Mouse (Mus musculus) stomach, embryonic 16.5 days (tissue): Measurements from ENCODE around the gene Herc3. TPM values are rescaled to one million over a fixed set of nuclear protein-coding genes. Genes with fewer than 3 reads are reported as not detected.
"Not testable (repeated sequence)": the region's sequence is repeated elsewhere in the genome, so short reads cannot be mapped to it uniquely, and the experiment has no call there.

Experiments used
- ATAC-seq: fragments of 200-750 bp; cut with Nextera tagmentation; 2 replicates; pipeline ENCODE4 v1.8.0; 2017; ENCODE audit warnings: moderate number of reproducible peaks, moderate TSS enrichment; ENCODE audit not compliant: insufficient read depth, low FRiP score
- H3K27ac ChIP-seq: fragments of 300-500 bp; sonication (generic); 2 replicates; pipeline ENCODE4 v1.5.1; 2014; ENCODE audit warnings: low read length
- H3K27me3 ChIP-seq: fragments of 300-500 bp; sonication (generic); 2 replicates; pipeline ENCODE4 v1.6.1; 2014; ENCODE audit warnings: low read length, control low read depth, mixed read lengths; ENCODE audit not compliant: control insufficient read depth, insufficient read depth
- H3K36me3 ChIP-seq: fragments of 300-500 bp; sonication (generic); 2 replicates; pipeline ENCODE4 v1.6.1; 2014; ENCODE audit warnings: low read length; ENCODE audit not compliant: control insufficient read depth, insufficient read depth
- H3K4me1 ChIP-seq: fragments of 300-500 bp; sonication (generic); 2 replicates; pipeline ENCODE4 v1.6.1; 2014; ENCODE audit warnings: low read length, control low read depth, mixed read lengths; ENCODE audit not compliant: control insufficient read depth, insufficient read depth
- H3K4me2 ChIP-seq: fragments of 300-500 bp; sonication (generic); 2 replicates; pipeline ENCODE4 v1.6.1; 2014; ENCODE audit warnings: low read depth, low read length, mixed read lengths
- H3K4me3 ChIP-seq: fragments of 300-500 bp; sonication (generic); replicated peaks from 2 replicates; pipeline ENCODE4 v1.5.1; 2014; ENCODE audit warnings: mild to moderate bottlenecking, low read length
- H3K9ac ChIP-seq: fragments of 300-500 bp; sonication (generic); 2 replicates; pipeline ENCODE4 v1.6.1; 2014; ENCODE audit warnings: low read length
- H3K9me3 ChIP-seq: fragments of 300-500 bp; sonication (generic); replicated peaks from 2 replicates; pipeline ENCODE4 v1.6.1; 2016; ENCODE audit warnings: low read length, control low read depth; ENCODE audit not compliant: control insufficient read depth
- WGBS: fragments of 180-500 bp; shearing (Covaris S2); extraction: QIAGEN DNeasy Blood & Tissue Kit; methylation state at CpG from one replicate; pipeline ENCODE4 v1.1.7; 2014; 5-methylcytosine and 5-hydroxymethylcytosine counted together
- polyA plus RNA-seq: library from polyadenylated mRNA; unstranded; fragments of >200 nt; fragmentation: Nextera tagmentation; extraction: Ambion mirVana; gene quantifications from 2 replicates; pipeline ENCODE4 v1.2.1, GENCODE M21; 2015

The Herc3 gene
- polyA plus RNA-seq: 10.1 and 10.3 TPM in 2 replicates

DNA sequence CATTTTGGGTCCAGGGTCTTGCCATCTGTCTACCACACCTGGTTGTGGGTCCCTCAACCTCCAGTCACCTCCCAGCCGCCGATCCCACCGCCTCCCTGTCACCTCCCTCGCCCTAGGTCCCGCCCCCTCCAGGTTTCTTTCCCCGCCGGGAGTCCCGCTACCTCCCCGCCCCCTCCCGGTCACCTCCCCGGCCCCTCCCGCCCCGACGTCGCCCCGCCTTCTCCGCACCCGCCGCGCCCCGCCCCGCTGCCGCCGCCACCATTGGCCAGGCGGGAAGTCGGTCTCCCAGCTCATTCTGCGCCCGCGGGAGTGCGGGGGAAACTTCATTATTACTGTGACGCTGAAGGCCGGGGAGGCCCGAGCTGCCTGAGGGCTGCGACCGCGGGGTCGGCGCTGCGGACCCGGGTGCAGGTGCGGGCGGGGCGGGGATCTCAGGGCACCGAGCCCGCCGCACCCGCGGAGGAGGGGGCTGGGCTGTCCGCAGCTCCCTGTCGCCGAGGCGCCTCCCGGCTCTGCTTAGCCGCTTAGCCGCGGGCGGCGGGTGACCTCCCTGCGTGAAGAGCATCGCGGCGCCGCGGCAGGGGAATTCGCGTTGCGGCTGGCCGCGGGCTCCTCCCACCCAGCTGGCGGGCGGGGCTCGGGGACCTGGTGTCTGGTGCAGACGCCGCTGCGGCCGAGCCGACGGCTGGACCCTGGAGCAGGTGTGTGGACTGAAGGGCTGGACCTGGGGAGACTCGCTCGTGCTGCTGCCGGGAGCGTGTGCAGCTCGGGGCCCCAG, at the start of gene Herc3:
TSS of gene Herc3 (plus strand) at position 234 of the 778 bp plus-strand sequence.
- Histone ChIP-seq H3K27me3 (no peaks in the 10 kb centered on the region), H3K4me3 (peak within 1 kb of the TSS; percentile 84), H3K36me3 (no peaks in the 10 kb centered on the region), H3K9ac (peak within 1 kb of the TSS; percentile 82), H3K4me2 (peak within 1 kb of the TSS; percentile 83), H3K9me3 (no peaks in the 10 kb centered on the region), H3K4me1 (peaks cover 3% of the 10 kb centered on the region), H3K27ac (peak within 1 kb of the TSS; percentile 83)
- under 1% methylated on average over 74 of the region's 83 CpGs for WGBS
- peak; percentile 92 for ATAC-seq

GRCm38 (mm10) chr6:58801394-58801793, 29.9 kb upstream of the Herc3 start:
- Histone ChIP-seq H3K4me3 (no peak overlapping the region), H3K27me3 (no peaks in the 10 kb centered on the region), H3K4me1 (no peaks in the 10 kb centered on the region), H3K9me3 (no peaks in the 10 kb centered on the region), H3K9ac (no peak overlapping the region), H3K36me3 (no peaks in the 10 kb centered on the region), H3K4me2 (no peak overlapping the region), H3K27ac (no peak overlapping the region)
- ATAC-seq: no peak

DNA sequence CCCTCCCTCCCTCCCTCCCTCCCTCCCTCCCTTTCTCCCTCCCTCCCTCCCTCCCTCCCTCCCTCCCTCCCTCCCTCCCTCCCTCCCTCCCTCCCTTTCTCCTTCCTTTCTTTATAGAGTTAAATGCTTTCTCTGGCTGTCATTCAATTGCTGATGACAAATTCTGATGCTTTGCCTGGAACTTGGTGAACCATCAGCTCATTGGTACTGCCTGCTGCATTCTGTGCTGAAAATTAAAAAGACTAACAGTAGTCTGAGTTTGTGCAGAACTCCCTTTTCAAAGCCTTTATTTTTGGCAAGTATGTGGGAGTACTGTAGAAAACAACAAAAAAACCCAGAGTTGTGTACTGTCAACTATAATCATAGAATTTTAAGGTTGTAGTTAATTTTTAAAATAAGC, 16.9 kb upstream of the Herc3 start:
- Histone ChIP-seq H3K9me3 (no peaks in the 10 kb centered on the region), H3K4me3 (no peak overlapping the region), H3K36me3 (no peaks in the 10 kb centered on the region), H3K27me3 (no peaks in the 10 kb centered on the region), H3K9ac (no peak overlapping the region), H3K4me1 (no peaks in the 10 kb centered on the region), H3K4me2 (no peak overlapping the region), H3K27ac (no peak overlapping the region)
- no peak for ATAC-seq

- WGBS: 93% methylated on average over 5 of the region's 11 CpGs
- H3K9me3 ChIP-seq, H3K4me2 ChIP-seq, H3K4me1 ChIP-seq, H3K27ac ChIP-seq, H3K9ac ChIP-seq, ATAC-seq, H3K27me3 ChIP-seq, H3K4me3 ChIP-seq, H3K36me3 ChIP-seq: not testable (repeated sequence)
These were observed 14.2 kb upstream of the Herc3 start for GRCm38 (mm10) chr6:58817037-58817436.

DNA sequence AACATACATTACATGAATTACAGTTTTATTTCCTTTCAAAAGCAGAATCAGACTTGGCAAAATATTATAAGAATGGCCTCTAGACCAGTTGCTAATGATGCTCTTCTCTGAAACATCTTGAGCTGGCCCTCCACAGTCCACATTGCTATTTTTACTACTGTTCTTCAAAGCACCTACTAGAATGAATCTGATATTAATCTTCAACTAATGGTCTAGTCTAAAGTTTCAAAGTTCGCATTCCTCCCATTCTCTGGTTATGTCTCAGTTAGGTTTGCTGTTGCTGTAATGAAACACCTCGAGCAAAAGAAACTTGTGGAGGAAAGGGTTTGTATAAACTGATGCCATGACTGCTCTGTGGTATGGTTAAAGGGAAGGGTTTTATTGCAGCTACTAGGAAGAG, 5.6 kb upstream of the Herc3 start:
- H3K27ac ChIP-seq: no peak overlapping the region
- no peaks in the 10 kb centered on the region for H3K27me3 ChIP-seq
- no peak overlapping the region for H3K9ac ChIP-seq
- no peaks in the 10 kb centered on the region for H3K4me1 ChIP-seq
- no peak overlapping the region for H3K4me2 ChIP-seq
- H3K4me3 ChIP-seq: no peak overlapping the region
- 54% methylated on average over 2 of the region's 2 CpGs for WGBS
- H3K9me3 ChIP-seq: no peaks in the 10 kb centered on the region
- no peak for ATAC-seq
- H3K36me3 ChIP-seq: no peaks in the 10 kb centered on the region

- no peaks in the 10 kb centered on the region for H3K36me3 ChIP-seq
- no peak for ATAC-seq
- no peak overlapping the region for H3K27ac ChIP-seq
- H3K27me3 ChIP-seq: no peaks in the 10 kb centered on the region
- H3K4me2 ChIP-seq: no peak overlapping the region
- WGBS: 61% methylated on average over 2 of the region's 2 CpGs
- H3K4me1 ChIP-seq: no peaks in the 10 kb centered on the region
- H3K9me3 ChIP-seq: no peaks in the 10 kb centered on the region
- no peak overlapping the region for H3K4me3 ChIP-seq
- no peak overlapping the region for H3K9ac ChIP-seq
These were observed 5.2 kb upstream of the Herc3 start for GRCm38 (mm10) chr6:58826089-58826488.

DNA sequence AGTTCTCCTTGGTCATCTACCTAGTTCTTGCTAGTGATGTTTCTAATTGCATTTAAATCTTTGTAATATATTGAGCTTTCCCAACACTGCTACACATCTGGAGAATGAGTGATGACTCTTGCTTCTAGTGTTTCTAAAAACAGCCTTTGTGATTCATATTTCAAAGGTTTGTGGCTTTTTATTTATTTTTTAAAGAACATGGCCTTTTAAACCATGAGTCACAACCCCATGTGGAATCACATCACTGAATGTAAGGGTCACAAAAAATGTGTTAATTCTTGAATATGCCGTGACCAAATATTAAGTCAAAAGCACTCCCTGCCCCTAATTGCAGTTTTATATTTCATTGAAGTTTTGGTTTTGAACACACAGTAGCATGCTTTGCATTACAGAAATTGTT, 2.7 kb upstream of the Herc3 start:
- Histone ChIP-seq H3K4me2 (no peak overlapping the region), H3K4me3 (no peak overlapping the region), H3K27ac (no peak overlapping the region), H3K36me3 (no peaks in the 10 kb centered on the region), H3K9ac (no peak overlapping the region), H3K4me1 (peaks cover 3% of the 10 kb centered on the region), H3K9me3 (no peaks in the 10 kb centered on the region), H3K27me3 (no peaks in the 10 kb centered on the region)
- 70% methylated on average over 1 of the region's 1 CpGs for WGBS
- no peak for ATAC-seq

DNA sequence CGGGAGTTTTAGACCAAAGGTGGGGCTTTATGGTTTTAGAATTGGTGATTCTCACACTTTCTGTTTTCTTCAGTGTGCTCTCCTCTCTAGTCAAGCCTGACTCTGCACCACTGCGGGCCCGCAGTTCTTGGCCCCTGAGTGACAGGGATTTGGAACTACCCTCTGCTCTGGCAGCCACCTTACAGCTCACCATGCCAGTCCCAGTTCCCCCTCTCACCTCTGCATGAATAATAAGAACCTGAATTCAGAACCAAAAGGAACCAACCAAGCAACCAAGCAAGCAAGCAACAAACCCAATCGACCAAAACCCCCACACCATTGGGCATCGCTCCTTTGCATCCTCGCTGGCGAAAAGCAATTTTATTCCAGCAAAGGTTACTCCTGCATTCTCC, 429 bp upstream of the Herc3 start:
- Histone ChIP-seq H3K4me1 (peaks cover 3% of the 10 kb centered on the region), H3K4me3 (peak overlapping the region; percentile 84), H3K4me2 (peak overlapping the region; percentile 83), H3K27me3 (no peaks in the 10 kb centered on the region), H3K27ac (no peak overlapping the region), H3K9ac (peak overlapping the region; percentile 82), H3K36me3 (no peaks in the 10 kb centered on the region), H3K9me3 (no peaks in the 10 kb centered on the region)
- WGBS: 8% methylated on average over 7 of the region's 7 CpGs
- ATAC-seq: no peak

- peaks cover 3% of the 10 kb centered on the region for H3K4me1 ChIP-seq
- no peak for ATAC-seq
- H3K4me2 ChIP-seq: peak overlapping the region; percentile 83
- H3K27ac ChIP-seq: no peak overlapping the region
- no peaks in the 10 kb centered on the region for H3K9me3 ChIP-seq
- no peaks in the 10 kb centered on the region for H3K36me3 ChIP-seq
- H3K27me3 ChIP-seq: no peaks in the 10 kb centered on the region
- WGBS: 29% methylated on average over 7 of the region's 7 CpGs
- peak overlapping the region; percentile 84 for H3K4me3 ChIP-seq
- H3K9ac ChIP-seq: no peak overlapping the region
These were observed 1.3 kb downstream of the Herc3 start for GRCm38 (mm10) chr6:58832591-58833018.
